Mouse (Mus musculus) erythroblast, embryonic 14.5 days (primary cell): Measurements from ENCODE around the gene Nup93. TPM values are rescaled to one million over a fixed set of nuclear protein-coding genes. Genes with fewer than 3 reads are reported as not detected.

Experiments used
- H3K27me3 ChIP-seq: 2 replicates; pipeline ENCODE4 v1.6.1; 2012; ENCODE audit warnings: inconsistent platforms; ENCODE audit not compliant: control insufficient read depth
- H3K36me3 ChIP-seq: 2 replicates; pipeline ENCODE4 v1.6.1; 2012; ENCODE audit warnings: mild to moderate bottlenecking, inconsistent platforms; ENCODE audit not compliant: control insufficient read depth
- H3K4me1 ChIP-seq: 2 replicates; pipeline ENCODE4 v1.6.1; 2012; ENCODE audit warnings: inconsistent platforms; ENCODE audit not compliant: control insufficient read depth
- H3K4me3 ChIP-seq: replicated peaks from 2 replicates; pipeline ENCODE3; 2012; ENCODE audit warnings: moderate library complexity, mild to moderate bottlenecking, inconsistent platforms
- H3K9me3 ChIP-seq: 2 replicates; pipeline ENCODE4 v1.6.1; 2012; ENCODE audit warnings: low read length, inconsistent platforms, mixed read lengths; ENCODE audit not compliant: control insufficient read depth
- GATA1 ChIP-seq: IDR thresholded peaks from 2 replicates; pipeline ENCODE4 v1.6.1; 2012; ENCODE audit warnings: low read length, inconsistent platforms, mixed read lengths
- TAL1 ChIP-seq: IDR thresholded peaks from 3 replicates; pipeline ENCODE4 v1.6.1; 2012; ENCODE audit warnings: low read length, inconsistent platforms, mixed read lengths
- polyA plus RNA-seq: library from polyadenylated mRNA; stranded (reverse); fragments of >175 nt; gene quantifications from 2 replicates; pipeline ENCODE4 v1.2.3, GENCODE M21; 2012

Gene Nup93
- polyA plus RNA-seq, 1 experiment: 0.52 TPM

DNA sequence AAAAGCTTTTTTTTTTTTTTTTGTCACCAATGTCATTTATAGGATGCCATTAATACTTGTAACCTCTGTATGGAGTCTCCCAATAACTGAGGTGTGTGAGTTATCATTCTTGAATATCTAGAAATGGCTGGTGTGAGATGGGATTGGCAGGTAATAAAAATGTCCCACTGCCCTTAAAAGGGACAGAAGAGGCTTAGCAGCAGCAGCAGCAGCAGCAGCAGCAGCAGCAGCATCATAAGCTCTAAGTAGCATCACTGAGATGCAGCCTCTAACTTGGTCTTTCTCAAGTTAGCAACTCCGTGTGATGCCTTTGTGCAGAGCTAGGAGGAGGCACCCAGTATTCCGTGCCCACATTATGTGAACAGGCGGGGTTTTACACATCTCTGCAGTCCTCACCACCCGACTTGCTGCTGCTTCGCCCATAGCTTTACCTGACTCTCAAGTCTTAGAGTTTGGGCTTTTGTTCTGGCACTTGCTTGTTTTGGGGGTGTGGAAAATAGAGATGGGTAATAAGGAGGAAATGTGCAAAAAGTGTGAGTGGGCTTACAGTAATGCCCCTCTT, 59.0 kb downstream of the Nup93 start:
- Histone ChIP-seq H3K4me1 (no peaks in the 10 kb centered on the region; the same call in 1 of the 2 replicates), H3K36me3 (no peaks in the 10 kb centered on the region), H3K9me3 (no peaks in the 10 kb centered on the region), H3K27me3 (no peaks in the 10 kb centered on the region), H3K4me3 (no peak overlapping the region)
- no peak for TF ChIP-seq GATA1
- TF ChIP-seq TAL1: no peak

DNA sequence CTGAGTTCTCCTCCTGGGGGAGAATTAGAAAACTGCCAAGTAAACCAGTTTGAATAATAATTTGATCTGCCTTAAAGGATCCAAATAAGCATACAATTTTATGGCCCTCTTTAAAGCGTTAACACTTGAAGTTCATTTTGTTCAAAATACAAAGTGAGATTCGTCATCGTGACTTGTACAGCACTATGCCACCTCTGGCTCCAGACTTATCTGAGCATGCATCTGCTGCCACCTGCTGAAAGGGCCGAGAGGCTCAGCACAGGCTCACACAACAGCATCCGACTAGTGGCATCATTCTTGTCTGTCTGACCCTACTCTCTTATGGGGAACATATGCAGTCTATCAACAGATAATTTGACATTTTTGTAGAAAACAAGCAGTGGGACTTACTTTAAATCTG, 59.7 kb downstream of the Nup93 start:
- no peak for TF ChIP-seq TAL1
- TF ChIP-seq GATA1: no peak
- Histone ChIP-seq H3K27me3 (no peaks in the 10 kb centered on the region), H3K4me3 (no peak overlapping the region), H3K36me3 (no peaks in the 10 kb centered on the region), H3K9me3 (no peaks in the 10 kb centered on the region), H3K4me1 (peaks cover 1% of the 10 kb centered on the region)

DNA sequence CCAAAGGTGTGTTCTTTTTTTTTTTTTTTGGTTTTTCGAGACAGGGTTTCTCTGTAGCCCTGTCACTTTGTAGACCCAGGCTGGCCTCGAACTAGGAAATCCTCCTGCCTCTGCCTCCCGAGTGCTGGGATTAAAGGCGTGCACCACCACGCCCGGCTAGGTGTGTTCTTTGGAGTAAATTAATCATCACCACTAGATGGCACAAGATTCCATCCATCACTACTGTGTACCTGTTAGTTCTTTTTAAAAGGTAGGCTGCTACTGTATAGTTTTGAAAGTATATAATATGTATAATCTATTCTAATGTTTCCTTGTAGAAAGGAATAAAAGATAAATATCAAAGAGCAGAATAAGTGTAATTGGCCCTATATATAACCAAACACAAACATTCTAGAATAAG, 63.9 kb downstream of the Nup93 start:
- Histone ChIP-seq H3K4me1 (peaks cover 8% of the 10 kb centered on the region), H3K36me3 (peaks cover 3% of the 10 kb centered on the region; the same call in 1 of the 2 replicates), H3K27me3 (no peaks in the 10 kb centered on the region), H3K4me3 (no peak overlapping the region), H3K9me3 (no peaks in the 10 kb centered on the region)
- TF ChIP-seq GATA1: no peak
- no peak for TF ChIP-seq TAL1

DNA sequence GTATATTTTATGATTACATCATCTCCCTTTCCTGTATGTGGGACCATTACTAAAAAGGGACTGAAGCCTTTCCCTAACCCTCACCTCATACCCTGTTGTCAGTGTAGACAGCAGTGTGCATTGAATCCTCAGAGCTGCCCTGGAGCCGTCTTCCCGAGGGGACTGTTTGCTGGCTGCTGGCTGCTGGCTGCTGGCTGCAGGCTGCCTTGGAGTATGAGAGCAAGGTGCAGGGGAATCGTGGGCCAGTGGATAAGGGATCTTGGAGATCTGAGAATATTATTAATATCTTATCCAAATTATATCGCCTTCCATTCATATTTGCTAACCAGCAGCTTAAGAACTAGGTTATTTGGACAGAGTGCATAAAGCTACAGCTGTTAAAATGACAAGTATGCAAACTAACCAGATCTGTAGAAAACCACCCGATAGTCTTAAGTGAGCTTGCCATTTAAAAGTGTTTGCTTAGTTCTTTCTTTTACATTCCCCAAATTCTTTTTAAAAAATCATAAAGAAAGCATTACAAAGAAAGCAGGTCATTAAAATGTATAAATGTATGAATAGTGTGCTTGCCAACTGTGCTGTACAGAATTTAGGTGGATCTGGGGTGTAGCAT, 65.7 kb downstream of the Nup93 start:
- no peak for TF ChIP-seq TAL1
- TF ChIP-seq GATA1: no peak
- Histone ChIP-seq H3K36me3 (peaks cover 3% of the 10 kb centered on the region; the same call in 1 of the 2 replicates), H3K4me3 (no peak overlapping the region), H3K9me3 (no peaks in the 10 kb centered on the region), H3K27me3 (no peaks in the 10 kb centered on the region), H3K4me1 (peaks cover 8% of the 10 kb centered on the region)

DNA sequence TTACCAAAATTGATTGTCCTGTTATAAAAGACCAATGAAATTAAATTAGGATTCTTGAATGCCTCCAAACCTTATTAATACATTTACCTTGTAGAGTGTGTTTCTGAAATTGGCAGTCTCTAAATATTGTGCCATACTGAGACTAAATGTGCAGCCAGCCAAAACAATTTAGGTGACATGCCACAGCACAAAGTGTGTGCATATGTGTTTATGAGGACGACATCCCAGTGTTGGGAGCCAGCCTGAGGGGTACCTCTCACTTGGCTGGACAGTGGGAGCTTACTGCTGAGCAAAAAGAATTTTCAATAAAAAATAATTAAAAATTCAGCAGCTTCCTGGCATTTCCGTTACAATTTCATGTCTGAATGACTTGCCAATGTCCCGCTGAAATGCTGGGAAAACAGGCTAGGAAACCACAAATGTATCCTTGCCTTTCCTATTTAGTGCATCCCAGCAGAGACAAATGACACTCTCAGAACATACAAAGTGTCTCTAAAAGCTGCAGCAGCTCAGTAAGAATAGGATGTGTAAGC, 68.2 kb downstream of the Nup93 start:
- TF ChIP-seq TAL1 (no peak), GATA1 (no peak)
- Histone ChIP-seq H3K4me1 (peaks cover 8% of the 10 kb centered on the region), H3K4me3 (no peak overlapping the region), H3K36me3 (peaks cover 3% of the 10 kb centered on the region), H3K9me3 (no peaks in the 10 kb centered on the region), H3K27me3 (no peaks in the 10 kb centered on the region)

DNA sequence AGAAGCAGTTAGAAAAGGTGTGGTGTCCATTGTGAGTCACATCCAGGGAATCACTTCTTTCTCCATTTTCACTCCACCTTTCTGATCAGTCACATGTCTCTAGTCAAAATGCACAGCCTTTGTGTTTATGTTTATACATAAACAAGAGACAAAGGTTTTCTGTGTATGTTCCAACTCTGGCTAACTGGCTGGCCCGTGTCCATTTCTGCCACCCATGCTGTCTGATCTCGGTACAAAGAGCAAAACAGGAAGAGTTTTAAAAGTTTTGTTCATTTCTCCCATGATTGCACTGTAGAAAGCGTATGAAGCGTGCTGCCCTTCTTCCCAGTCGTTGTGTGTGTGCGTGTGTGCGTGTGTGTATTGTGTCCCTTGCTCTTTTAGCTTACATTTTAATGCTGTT, 69.8 kb downstream of the Nup93 start:
- Histone ChIP-seq H3K4me1 (peaks cover 7% of the 10 kb centered on the region), H3K36me3 (peaks cover 7% of the 10 kb centered on the region), H3K4me3 (no peak overlapping the region), H3K9me3 (no peaks in the 10 kb centered on the region), H3K27me3 (no peaks in the 10 kb centered on the region)
- TF ChIP-seq GATA1 (no peak), TAL1 (no peak)

DNA sequence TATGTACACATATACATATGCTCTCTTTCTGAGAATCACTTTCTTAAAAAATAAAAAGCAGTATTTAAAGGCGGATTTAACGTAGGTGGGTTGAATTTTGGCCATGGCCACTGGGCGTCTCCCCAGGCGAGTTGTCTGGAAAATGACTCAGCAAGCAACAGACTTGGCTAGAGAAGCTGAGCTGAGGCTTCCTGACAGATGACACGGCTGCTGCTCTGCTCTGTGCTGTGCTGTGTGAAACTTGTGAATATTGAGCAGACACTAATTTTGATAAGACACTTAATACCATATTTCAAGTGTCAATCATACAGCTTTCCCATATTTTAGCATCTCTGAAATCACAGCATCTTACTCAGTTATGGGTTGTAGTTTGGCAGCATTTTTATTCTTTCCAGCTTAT, 76.2 kb downstream of the Nup93 start:
- Histone ChIP-seq H3K4me3 (no peak overlapping the region), H3K36me3 (peaks cover 43% of the 10 kb centered on the region), H3K9me3 (no peaks in the 10 kb centered on the region), H3K27me3 (no peaks in the 10 kb centered on the region), H3K4me1 (peaks cover 22% of the 10 kb centered on the region)
- TF ChIP-seq TAL1 (no peak), GATA1 (no peak)

DNA sequence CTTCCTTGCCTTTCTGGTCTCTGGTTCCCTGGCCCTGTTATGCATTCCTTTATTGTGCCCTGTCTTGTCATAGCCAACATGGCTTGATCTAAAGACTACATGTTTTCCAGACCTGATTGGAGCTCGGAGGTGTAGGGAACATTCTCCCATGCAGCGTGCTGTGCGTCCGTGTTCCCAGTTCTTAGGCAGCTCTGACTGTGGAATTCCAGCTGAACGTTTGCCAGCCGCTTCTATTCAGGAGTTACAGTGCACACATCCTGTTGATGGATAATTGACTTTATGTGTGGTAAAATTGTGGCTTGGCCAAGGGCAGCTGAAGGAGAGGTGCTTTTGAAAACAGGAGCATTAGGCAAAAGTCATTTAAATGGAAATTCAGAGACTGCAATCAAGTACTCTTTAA, 77.7 kb downstream of the Nup93 start:
- Histone ChIP-seq H3K4me1 (peaks cover 30% of the 10 kb centered on the region), H3K4me3 (no peak overlapping the region), H3K9me3 (no peaks in the 10 kb centered on the region), H3K27me3 (no peaks in the 10 kb centered on the region), H3K36me3 (peaks cover 53% of the 10 kb centered on the region)
- TF ChIP-seq TAL1 (no peak), GATA1 (no peak)

DNA sequence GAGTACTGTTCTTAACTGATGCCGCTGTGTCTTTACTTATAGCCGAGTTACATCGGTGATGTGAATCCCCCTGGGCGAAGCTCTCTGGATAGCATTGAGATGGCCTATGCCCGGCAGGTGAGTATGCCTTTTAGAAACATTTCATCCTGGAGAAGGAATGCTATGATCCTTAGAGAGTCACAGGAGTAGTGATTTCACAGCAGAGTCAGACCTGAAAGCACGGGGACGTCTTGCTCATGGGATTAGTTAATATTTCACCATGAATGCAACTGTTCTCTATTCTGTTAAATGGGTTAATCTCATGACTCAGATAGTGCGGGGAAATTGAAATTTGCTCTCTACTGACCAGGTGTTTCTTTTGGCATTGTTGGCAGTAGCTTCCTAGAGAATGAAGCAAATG, 78.3 kb downstream of the Nup93 start:
- no peaks in the 10 kb centered on the region for H3K9me3 ChIP-seq
- no peak overlapping the region for H3K4me3 ChIP-seq
- TF ChIP-seq GATA1: no peak
- TF ChIP-seq TAL1: no peak
- H3K36me3 ChIP-seq: peaks cover 57% of the 10 kb centered on the region
- peaks cover 30% of the 10 kb centered on the region for H3K4me1 ChIP-seq
- no peaks in the 10 kb centered on the region for H3K27me3 ChIP-seq

DNA sequence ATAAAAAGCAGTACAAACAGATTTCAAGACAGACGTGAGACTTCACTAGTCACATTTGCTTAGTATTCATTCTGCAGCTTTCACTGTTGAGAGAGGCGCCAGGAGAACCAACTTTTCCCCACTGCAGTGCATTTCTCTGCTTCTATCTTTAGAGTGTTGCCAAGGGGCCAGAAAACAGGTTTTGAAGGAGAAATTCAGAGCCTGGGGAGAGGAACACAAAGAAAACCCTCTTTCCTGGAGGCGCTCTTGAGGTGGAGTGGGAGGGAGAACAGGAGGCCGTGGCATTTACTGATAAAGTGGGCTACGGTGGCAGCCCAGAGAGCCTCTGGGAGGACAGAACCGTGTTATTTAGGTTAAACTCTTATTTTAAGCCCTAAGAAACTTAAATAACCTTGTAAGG, 81.3 kb downstream of the Nup93 start:
- Histone ChIP-seq H3K4me1 (peaks cover 23% of the 10 kb centered on the region), H3K36me3 (peaks cover 53% of the 10 kb centered on the region), H3K27me3 (no peaks in the 10 kb centered on the region), H3K4me3 (no peak overlapping the region), H3K9me3 (no peaks in the 10 kb centered on the region)
- TF ChIP-seq GATA1: no peak
- TF ChIP-seq TAL1: no peak
